Mouse (Mus musculus) adrenal gland, adult (tissue): ENCODE measurements around the gene Sh3glb2.

Source experiments
- DNase-seq, 2 experiments: peaks; one replicate each; pipeline ENCODE4 v3.0.0; 2022 to 2023; ENCODE audit warnings: low spot score in 1 of 2; ENCODE audit not compliant: inconsistent age in 2 of 2

The Sh3glb2 gene

GRCm38 (mm10) chr2:30358533-30359531 lies at the start of gene Sh3glb2:
Gene Sh3glb2 (minus strand): TSS chr2:30359337.
- peak; percentile 87 to 93 for DNase-seq

DNA sequence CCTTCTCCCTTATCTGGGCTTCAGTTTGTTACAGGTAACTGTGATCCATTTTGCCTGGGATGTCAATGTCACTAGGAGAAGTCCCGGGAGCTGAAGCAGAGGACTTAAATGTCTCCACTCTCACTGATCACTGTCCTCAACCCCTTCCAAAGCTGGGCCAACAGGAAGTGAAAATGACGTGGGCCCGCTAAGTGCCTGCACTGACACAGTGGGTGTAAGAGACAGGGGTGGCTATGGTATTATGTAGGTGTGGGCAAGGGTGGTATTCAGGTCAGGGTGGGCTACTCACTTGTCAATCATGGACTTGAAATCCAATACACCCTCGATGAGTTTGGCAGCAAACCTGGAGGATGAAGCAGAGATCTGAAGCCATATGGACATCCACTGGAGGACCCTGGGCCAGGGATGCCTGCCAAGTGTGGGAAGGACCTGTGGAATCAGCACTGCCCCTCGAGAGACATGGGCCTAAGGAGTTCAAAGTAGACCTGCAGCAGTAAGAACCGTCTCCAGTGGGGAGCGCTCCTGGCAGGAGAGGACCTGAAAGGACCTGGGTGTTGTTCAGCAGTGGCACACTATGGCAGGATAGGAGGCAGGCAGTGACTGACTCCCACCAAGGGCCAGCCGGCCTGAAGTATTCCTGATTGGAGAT lies 49.4 kb upstream of the Sh3glb2 start:
- DNase-seq: no peak

DNA sequence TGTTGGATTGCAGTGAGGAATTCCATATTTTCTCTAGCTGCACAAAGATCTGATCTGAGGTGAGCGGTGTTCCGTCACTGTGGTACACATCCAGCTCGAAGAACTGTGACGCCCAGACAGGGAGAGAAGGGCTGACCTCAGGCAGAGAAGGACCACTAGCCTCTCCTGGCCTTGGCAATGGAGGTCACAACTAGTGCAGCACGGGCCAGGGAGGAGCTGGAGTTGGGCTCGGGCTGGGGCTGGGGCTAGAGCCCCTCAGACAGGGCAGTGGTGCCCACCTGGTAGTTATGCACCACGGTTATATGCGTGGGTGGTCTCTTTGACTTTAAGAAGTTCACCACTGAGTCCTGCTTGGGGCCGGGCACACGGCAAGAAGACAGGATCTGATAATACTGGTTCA lies 48.6 kb upstream of the Sh3glb2 start:
- DNase-seq: no peak

GRCm38 (mm10) chr2:30407221-30407620 lies 48.1 kb upstream of the Sh3glb2 start:
- DNase-seq: no peak

- DNase-seq: no peak
These were observed 44.7 kb upstream of the Sh3glb2 start for GRCm38 (mm10) chr2:30403870-30404269.

DNA sequence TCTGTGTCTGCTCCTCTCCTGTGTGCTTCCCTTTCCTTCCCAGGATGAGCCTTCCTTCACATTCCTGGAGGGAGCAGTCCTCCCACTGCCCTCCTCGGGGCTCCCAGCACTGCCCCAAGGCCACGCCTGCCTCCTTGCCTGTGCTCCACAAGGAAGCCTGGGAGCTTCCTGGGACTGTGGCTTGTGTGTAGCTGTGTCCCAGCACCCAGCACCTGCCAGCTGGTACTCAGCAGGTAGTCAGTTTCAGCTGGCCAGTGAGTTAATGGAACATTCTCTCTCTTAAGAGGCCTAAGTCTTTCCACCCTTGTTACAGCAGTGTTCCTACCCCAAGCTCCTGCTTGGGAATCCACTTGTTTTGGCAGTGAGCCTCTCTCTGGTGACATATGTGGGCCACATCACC lies 43.7 kb upstream of the Sh3glb2 start:
- no peak for DNase-seq

DNA sequence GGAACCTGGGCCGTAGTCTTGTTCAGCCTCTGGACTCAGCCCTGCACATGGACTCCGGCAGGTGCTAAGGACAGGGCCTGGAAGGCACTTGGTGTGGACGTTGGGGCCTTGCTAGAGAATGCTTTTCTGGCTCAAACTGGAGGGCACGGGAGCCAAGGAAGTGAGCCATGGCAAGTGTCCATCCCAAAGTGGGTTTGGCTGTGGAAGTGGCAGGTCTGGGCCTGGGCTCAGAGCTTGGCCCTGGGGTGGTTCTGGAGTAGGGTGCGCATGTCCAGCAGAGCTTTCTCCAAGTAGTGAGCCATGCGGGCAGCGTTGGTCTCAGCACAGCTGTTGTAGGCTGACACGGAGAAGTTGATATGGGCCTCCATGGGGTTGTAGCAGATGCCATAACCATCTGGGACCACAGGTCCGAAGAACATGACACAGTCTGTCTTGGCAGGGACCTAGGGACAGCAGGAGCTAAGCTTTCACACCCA lies 43.3 kb upstream of the Sh3glb2 start:
- peak in 1 of 2 experiments; percentile 55 for DNase-seq

- DNase-seq: no peak
These were observed 42.4 kb upstream of the Sh3glb2 start for GRCm38 (mm10) chr2:30401581-30401980.

GRCm38 (mm10) chr2:30399191-30400171 lies 40.3 kb upstream of the Sh3glb2 start:
- no peak for DNase-seq

DNA sequence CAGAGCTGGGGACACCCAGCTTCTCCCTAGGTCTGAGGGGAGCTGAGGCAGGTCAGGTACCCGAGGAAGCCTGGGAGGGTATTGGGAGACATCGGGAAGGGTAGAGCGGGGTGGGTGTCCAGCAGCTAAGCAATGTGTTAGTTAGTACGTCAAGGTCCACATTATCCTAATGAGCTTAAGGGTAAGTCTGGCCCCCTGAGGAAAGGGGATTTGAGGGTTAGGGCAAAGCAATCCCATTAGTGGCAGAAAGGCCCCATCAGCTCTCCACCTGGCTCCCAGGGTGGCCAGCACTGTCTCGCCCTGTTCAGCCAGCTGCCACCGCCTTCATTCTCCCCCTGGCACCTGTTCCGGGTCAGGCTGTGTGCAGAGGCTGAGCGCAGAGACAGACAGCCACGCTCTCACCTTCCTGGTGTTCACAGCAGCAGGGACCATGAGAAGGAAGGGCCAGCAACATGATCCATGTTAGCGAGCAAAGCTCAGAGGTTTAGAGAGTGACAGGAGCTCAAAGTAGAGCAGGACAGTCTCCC lies 38.9 kb upstream of the Sh3glb2 start:
- DNase-seq: no peak

DNA sequence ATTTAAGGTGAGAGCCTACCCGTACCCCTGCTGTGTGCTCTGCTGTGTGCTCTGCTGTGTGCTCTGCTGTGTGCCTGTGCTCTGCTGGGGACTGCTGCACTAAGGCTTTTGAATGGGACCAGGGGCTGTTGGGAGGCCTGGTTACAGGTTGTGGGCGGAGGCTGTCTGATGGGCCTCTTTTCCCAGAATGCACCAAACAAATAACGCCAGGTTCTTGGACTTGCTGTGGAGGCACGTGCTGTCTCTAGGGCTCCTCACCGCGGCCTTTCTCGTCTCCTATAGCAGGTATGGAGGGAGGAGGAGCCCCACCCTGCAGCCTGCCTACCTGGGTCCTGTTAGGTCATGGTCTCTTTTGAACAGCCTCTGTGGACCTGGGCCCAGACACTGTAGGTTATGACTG lies 37.1 kb upstream of the Sh3glb2 start:
- no peak for DNase-seq

- DNase-seq: no peak
These were observed 36.6 kb upstream of the Sh3glb2 start for GRCm38 (mm10) chr2:30395757-30396156.

GRCm38 (mm10) chr2:30393370-30393656 lies 34.2 kb upstream of the Sh3glb2 start:
- no peak for DNase-seq

DNA sequence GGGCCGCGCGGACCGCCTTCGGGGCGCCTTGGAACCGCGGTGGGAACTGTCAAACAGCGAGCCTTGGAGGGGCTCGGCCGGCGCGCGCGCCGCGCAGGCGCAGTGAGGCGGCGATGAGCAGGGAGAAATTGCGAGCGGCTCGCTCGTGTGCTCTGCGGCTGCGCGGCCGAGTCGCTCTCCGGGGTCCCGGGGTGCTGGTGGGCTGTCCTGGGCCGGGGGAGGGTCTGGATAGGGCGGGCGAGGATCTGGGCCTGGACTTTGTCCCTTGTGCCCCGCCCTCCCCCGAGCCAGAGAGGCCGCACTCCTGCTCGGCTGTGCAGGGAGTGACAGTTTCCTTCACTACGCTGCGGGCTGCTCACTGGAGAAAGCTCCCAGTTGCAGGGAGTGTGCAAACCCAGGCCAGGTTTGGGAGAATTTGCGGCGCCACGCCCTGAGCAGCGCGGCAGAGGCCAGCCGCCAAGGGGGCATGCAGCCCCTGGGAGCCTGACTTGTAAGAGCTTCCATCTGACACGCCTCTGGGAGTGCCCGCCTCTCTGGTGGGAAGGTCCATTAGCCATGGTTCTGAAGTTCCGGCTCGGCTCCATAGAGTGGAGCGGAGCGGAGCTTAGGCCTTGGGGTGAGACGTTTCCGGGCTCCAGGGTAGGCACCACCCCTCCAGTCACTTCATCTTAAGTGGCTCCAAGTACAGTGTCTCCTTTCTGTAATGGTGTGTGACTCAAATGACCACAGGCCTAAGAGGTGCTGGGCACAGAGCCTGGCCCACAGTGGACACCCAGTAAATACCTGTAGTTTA lies 33.6 kb upstream of the Sh3glb2 start:
- peak; percentile 87 to 96 for DNase-seq

GRCm38 (mm10) chr2:30392114-30392576 lies 33.0 kb upstream of the Sh3glb2 start, which contains the start of gene Dolpp1:
Gene Dolpp1 (plus strand): TSS chr2:30392254.
- peak; percentile 98 for DNase-seq

DNA sequence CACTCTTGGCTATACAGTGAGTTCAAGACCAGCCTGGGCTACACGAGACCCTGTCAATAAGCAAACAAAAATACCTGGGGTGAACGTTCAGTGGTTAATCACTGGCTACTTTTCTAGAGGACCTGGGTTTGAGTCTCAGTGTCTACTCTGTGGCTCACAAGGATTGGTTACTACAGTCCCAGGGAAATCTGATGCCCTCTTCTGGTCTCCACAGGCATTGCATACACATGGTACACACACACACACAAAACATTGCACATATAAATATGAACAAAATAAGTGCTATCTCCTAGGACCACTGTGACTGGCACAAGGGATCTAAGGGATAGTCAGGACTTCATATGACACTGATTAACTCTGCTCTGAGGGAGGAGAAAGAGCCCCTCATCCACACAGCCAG lies 29.9 kb upstream of the Sh3glb2 start:
- DNase-seq: no peak

- DNase-seq: peak in 1 of 2 experiments; percentile 36
These were observed 27.8 kb upstream of the Sh3glb2 start for GRCm38 (mm10) chr2:30386913-30387312.

- DNase-seq: no peak
These were observed 26.5 kb upstream of the Sh3glb2 start for GRCm38 (mm10) chr2:30385591-30385990.

- peak in 1 of 2 experiments; percentile 43 for DNase-seq
These were observed 25.7 kb upstream of the Sh3glb2 start for GRCm38 (mm10) chr2:30384814-30385213.

- no peak for DNase-seq
These were observed 22.2 kb upstream of the Sh3glb2 start for GRCm38 (mm10) chr2:30381377-30381725.
